Comparison of ENCODE assay signal across 9 mouse cellular contexts in genomic region chr10:128489785-128490184, GRCm38 (mm10). TPM values are rescaled to one million over a fixed set of nuclear protein-coding genes. Genes with fewer than 3 reads are reported as not detected.
DNase-seq lines count a peak whose midpoint lies in the region; ATAC-seq and TF ChIP-seq lines count a peak whose summit lies in the region.
"Had no signal": no experiment of that assay in that cellular context is flagged by ENCODE, and none has a peak within 500 bp of the region (broad histone marks: within the 10 kb centered on the region; RNA-seq: fewer than 3 reads in every experiment).

No protein-coding gene starts in this region.

- ATAC-seq in cerebellum, adult (ENCODE audit: insufficient number of reproducible peaks, low FRiP score, low TSS enrichment) = no peak
- ATAC-seq in kidney, embryonic 15.5 days (replicated peaks; ENCODE audit: low FRiP score) = no peak
- no peak for ATAC-seq in intestine, embryonic 15.5 days
- no peak for ATAC-seq in forebrain, embryonic 14.5 days

- no peak for TF ChIP-seq CTCF in cerebellum, adult 2 months (IDR thresholded peaks at IDR 0.05; ENCODE audit: borderline replicate concordance, insufficient read depth, low read depth, low read length)

- no peak for TF ChIP-seq POLR2A in cerebellum, adult 2 months (IDR thresholded peaks at IDR 0.05; ENCODE audit: borderline replicate concordance, insufficient read depth, low read length)

- H3K27ac ChIP-seq in cerebellum, adult 2 months (ENCODE audit: insufficient read depth, low read length) = peak overlapping the region; percentile 44; the same call in 1 of the 2 replicates
- peak overlapping the region; percentile 100 for H3K27ac ChIP-seq in kidney, embryonic 15.5 days
- H3K27ac ChIP-seq in intestine, embryonic 15.5 days = peak overlapping the region; percentile 99
- no peak overlapping the region for H3K27ac ChIP-seq in forebrain, embryonic 14.5 days (ENCODE audit: low read depth, low read length)
- H3K27ac ChIP-seq: neural tube, embryonic 12.5 days had no signal

- no peaks in the 10 kb centered on the region for H3K27me3 ChIP-seq in cerebellum, adult 2 months (ENCODE audit: control insufficient read depth, insufficient read depth, low read length)
- H3K27me3 ChIP-seq in kidney, embryonic 15.5 days = no peaks in the 10 kb centered on the region
- no peaks in the 10 kb centered on the region for H3K27me3 ChIP-seq in intestine, embryonic 15.5 days (replicated peaks)
- no peaks in the 10 kb centered on the region for H3K27me3 ChIP-seq in forebrain, embryonic 14.5 days (replicated peaks; ENCODE audit: control insufficient read depth, insufficient read depth, low read length)
- H3K27me3 ChIP-seq: neural tube, embryonic 12.5 days had no signal

- H3K4me2 ChIP-seq in kidney, embryonic 15.5 days = no peak overlapping the region
- peak overlapping the region; percentile 24; the same call in 1 of the 2 replicates for H3K4me2 ChIP-seq in intestine, embryonic 15.5 days (replicated peaks)
- no peak overlapping the region for H3K4me2 ChIP-seq in forebrain, embryonic 14.5 days (ENCODE audit: low read length)
- H3K4me2 ChIP-seq: neural tube, embryonic 12.5 days had no signal

- H3K9me3 ChIP-seq in kidney, embryonic 15.5 days (replicated peaks) = no peaks in the 10 kb centered on the region
- H3K9me3 ChIP-seq in intestine, embryonic 15.5 days = no peaks in the 10 kb centered on the region
- H3K9me3 ChIP-seq in forebrain, embryonic 14.5 days (replicated peaks; ENCODE audit: control insufficient read depth, low read length) = no peaks in the 10 kb centered on the region
- H3K9me3 ChIP-seq: neural tube, embryonic 12.5 days had no signal

- no peak overlapping the region for H3K9ac ChIP-seq in kidney, embryonic 15.5 days
- H3K9ac ChIP-seq in intestine, embryonic 15.5 days = peak overlapping the region; percentile 34
- H3K9ac ChIP-seq in forebrain, embryonic 14.5 days (ENCODE audit: low read length) = no peak overlapping the region
- H3K9ac ChIP-seq: neural tube, embryonic 12.5 days had no signal

- WGBS in cerebellum, adult 2 months = 19% methylated on average over 4 of the region's 4 CpGs
- 69% methylated on average over 4 of the region's 4 CpGs for WGBS in kidney, embryonic 15.5 days
- 37% methylated on average over 4 of the region's 4 CpGs for WGBS in intestine, embryonic 15.5 days
- 46% methylated on average over 4 of the region's 4 CpGs for WGBS in forebrain, embryonic 14.5 days

- no peak overlapping the region for H3K4me3 ChIP-seq in cerebellum, adult 2 months (replicated peaks; ENCODE audit: insufficient read depth, low read depth, low read length)
- no peak overlapping the region for H3K4me3 ChIP-seq in kidney, embryonic 15.5 days (replicated peaks)
- H3K4me3 ChIP-seq in intestine, embryonic 15.5 days (replicated peaks) = peak overlapping the region; percentile 9; the same call in 1 of the 2 replicates
- no peak overlapping the region for H3K4me3 ChIP-seq in forebrain, embryonic 14.5 days (ENCODE audit: low read depth, low read length)
- H3K4me3 ChIP-seq: neural tube, embryonic 12.5 days had no signal

- peaks cover 70% of the 10 kb centered on the region for H3K36me3 ChIP-seq in kidney, embryonic 15.5 days
- H3K36me3 ChIP-seq in intestine, embryonic 15.5 days = peaks cover 31% of the 10 kb centered on the region
- H3K36me3 ChIP-seq in forebrain, embryonic 14.5 days (ENCODE audit: control insufficient read depth, insufficient read depth, low read length) = peaks cover 69% of the 10 kb centered on the region

- no peak for DNase-seq in cerebellum, adult 2 months
- DNase-seq in kidney, adult 9 months = no peak
- peak; percentile 30 for DNase-seq in NIH3T3 (ENCODE audit: low read depth)
- no peak for DNase-seq in layer of hippocampus, adult 9-11 months
- no peak for DNase-seq in forebrain, embryonic 14.5 days (ENCODE audit: low spot score)

- peaks cover 29% of the 10 kb centered on the region for H3K4me1 ChIP-seq in cerebellum, adult 2 months (ENCODE audit: control insufficient read depth, insufficient read depth, low read length)
- peaks cover 36% of the 10 kb centered on the region for H3K4me1 ChIP-seq in kidney, embryonic 15.5 days
- peaks cover 21% of the 10 kb centered on the region for H3K4me1 ChIP-seq in intestine, embryonic 15.5 days (replicated peaks)
- H3K4me1 ChIP-seq in forebrain, embryonic 14.5 days (ENCODE audit: control insufficient read depth, insufficient read depth, low read length) = peaks cover 8% of the 10 kb centered on the region

RNA-seq across cellular contexts. Expression of gene Myl6, which starts 4.2 kb away (rescaled TPM):
- polyA plus RNA-seq in cerebellum, adult 2 months (2012; rRNA removed) = 1,381 and 1,434 TPM in 2 replicates
- 1,170 and 1,259 TPM in 2 replicates for polyA plus RNA-seq in kidney, embryonic 15.5 days (2015; fragmentation: Nextera tagmentation; extraction: Ambion mirVana)
- polyA plus RNA-seq in intestine, embryonic 15.5 days (2015; fragmentation: Nextera tagmentation; extraction: Ambion mirVana) = 1,676 and 1,825 TPM in 2 replicates
- polyA plus RNA-seq in forebrain, embryonic 14.5 days (2014; fragmentation: Nextera tagmentation; extraction: Ambion mirVana) = 732 and 818 TPM in 2 replicates

RNA-seq across cellular contexts. Expression of gene Myl6b, which starts 8.7 kb away (rescaled TPM):
- 28.9 and 36.1 TPM in 2 replicates for polyA plus RNA-seq in cerebellum, adult 2 months (2012; rRNA removed)
- 4.2 and 4.7 TPM in 2 replicates for polyA plus RNA-seq in kidney, embryonic 15.5 days (2015; fragmentation: Nextera tagmentation; extraction: Ambion mirVana)
- polyA plus RNA-seq in intestine, embryonic 15.5 days (2015; fragmentation: Nextera tagmentation; extraction: Ambion mirVana) = 2.4 and 2.7 TPM in 2 replicates
- 4.6 and 5.8 TPM in 2 replicates for polyA plus RNA-seq in forebrain, embryonic 14.5 days (2014; fragmentation: Nextera tagmentation; extraction: Ambion mirVana)

RNA-seq across cellular contexts. Expression of gene Smarcc2, which starts 30.7 kb away (rescaled TPM):
- 239 and 260 TPM in 2 replicates for polyA plus RNA-seq in cerebellum, adult 2 months (2012; rRNA removed)
- 75.9 and 77.2 TPM in 2 replicates for polyA plus RNA-seq in kidney, embryonic 15.5 days (2015; fragmentation: Nextera tagmentation; extraction: Ambion mirVana)
- polyA plus RNA-seq in intestine, embryonic 15.5 days (2015; fragmentation: Nextera tagmentation; extraction: Ambion mirVana) = 62.5 TPM in 2 replicates
- polyA plus RNA-seq in forebrain, embryonic 14.5 days (2014; fragmentation: Nextera tagmentation; extraction: Ambion mirVana) = 178 and 201 TPM in 2 replicates

RNA-seq across cellular contexts. Expression of gene Esyt1, which starts 35.9 kb away (rescaled TPM):
- polyA plus RNA-seq in cerebellum, adult 2 months (2012; rRNA removed) = 36.3 and 37.3 TPM in 2 replicates
- 19.4 and 22.8 TPM in 2 replicates for polyA plus RNA-seq in kidney, embryonic 15.5 days (2015; fragmentation: Nextera tagmentation; extraction: Ambion mirVana)
- 28.4 and 29.3 TPM in 2 replicates for polyA plus RNA-seq in intestine, embryonic 15.5 days (2015; fragmentation: Nextera tagmentation; extraction: Ambion mirVana)
- 4.7 and 6.3 TPM in 2 replicates for polyA plus RNA-seq in forebrain, embryonic 14.5 days (2014; fragmentation: Nextera tagmentation; extraction: Ambion mirVana)

RNA-seq across cellular contexts. Expression of gene Zc3h10, which starts 57.8 kb away (rescaled TPM):
- polyA plus RNA-seq in cerebellum, adult 2 months (2012; rRNA removed) = 15.4 and 18.7 TPM in 2 replicates
- polyA plus RNA-seq in kidney, embryonic 15.5 days (2015; fragmentation: Nextera tagmentation; extraction: Ambion mirVana) = 16.2 and 17.7 TPM in 2 replicates
- 14.5 and 15.2 TPM in 2 replicates for polyA plus RNA-seq in intestine, embryonic 15.5 days (2015; fragmentation: Nextera tagmentation; extraction: Ambion mirVana)
- 16.2 and 18.2 TPM in 2 replicates for polyA plus RNA-seq in forebrain, embryonic 14.5 days (2014; fragmentation: Nextera tagmentation; extraction: Ambion mirVana)
